Mouse (Mus musculus) kidney, postnatal 25 days (tissue): ENCODE results near the gene Pet100.
"Not testable (repeated sequence)": the region's sequence is repeated elsewhere in the genome, so short reads cannot be mapped to it uniquely, and the experiment has no call there.

Source experiments
- DNase-seq, 2 experiments: peaks; one replicate each; pipeline ENCODE4 v3.0.0; 2021; ENCODE audit warnings: mixed read lengths in 2 of 2

The Pet100 gene

DNA sequence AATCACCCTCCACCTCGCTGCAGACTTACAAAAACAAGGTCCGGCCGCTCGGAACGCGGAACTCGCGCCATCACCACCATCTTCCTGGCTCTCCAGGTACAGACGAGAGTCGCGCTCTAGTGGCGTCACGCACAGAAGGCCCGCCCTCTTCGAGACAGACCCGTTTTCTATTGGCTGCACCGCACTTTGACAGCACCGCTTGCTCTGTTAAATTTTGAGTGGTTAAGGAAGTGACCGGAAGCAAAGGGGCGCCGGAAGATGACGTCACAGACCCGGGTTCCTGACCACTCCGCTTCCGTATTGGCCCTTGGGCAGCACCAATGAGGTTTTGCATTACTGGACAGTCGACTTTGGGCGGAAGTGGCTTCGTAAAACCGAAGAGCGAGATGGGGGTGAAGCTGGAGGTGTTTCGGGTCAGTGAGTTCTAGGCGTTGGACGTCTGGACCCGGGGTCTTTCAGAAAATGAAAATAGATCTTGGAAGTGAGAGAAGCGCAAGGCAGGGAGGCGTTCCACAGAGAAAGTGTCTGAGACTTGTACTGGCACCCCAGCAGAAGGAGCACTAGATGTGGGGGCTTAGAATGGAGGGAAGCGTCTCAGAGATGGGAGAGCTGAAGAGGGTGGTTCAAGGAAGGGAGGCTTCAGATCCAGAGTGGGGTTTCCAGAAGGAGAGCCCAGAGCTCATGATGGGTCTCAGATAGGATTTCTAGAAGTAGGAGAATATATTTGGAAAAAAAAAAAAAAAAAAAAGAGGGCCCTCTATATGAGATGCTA is at the start of gene Pet100, which contains the start of gene Xab2:
TSS of gene Pet100 (plus strand) at position 350 of the 772 bp plus-strand sequence.
TSS of gene Xab2 (minus strand) at position 118 of the 772 bp plus-strand sequence.
- peak; percentile 99 to 100 for DNase-seq

DNA sequence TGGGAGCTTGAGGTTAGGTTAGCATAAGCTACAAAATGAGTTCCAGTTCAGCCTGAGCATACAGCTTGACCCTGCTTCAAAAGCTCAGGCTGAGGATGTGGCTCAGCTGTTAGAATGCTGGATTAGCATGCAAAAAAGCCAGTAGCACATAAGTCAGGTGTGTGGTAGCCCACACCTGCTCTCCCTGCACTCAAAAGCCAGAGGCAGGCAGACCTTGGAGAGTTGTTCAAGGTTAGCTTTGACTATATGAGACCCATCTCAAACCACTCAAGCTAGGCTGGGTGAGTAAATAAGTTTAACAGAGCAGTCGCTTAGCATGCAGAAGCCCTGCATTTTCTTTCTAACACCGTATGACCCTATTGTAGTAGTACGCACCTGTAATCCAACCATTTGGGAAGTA is 46.8 kb upstream of the Pet100 start:
- no peak for DNase-seq

GRCm38 (mm10) chr8:3576211-3576960 is 45.0 kb upstream of the Pet100 start:
- DNase-seq, result no peak

DNA sequence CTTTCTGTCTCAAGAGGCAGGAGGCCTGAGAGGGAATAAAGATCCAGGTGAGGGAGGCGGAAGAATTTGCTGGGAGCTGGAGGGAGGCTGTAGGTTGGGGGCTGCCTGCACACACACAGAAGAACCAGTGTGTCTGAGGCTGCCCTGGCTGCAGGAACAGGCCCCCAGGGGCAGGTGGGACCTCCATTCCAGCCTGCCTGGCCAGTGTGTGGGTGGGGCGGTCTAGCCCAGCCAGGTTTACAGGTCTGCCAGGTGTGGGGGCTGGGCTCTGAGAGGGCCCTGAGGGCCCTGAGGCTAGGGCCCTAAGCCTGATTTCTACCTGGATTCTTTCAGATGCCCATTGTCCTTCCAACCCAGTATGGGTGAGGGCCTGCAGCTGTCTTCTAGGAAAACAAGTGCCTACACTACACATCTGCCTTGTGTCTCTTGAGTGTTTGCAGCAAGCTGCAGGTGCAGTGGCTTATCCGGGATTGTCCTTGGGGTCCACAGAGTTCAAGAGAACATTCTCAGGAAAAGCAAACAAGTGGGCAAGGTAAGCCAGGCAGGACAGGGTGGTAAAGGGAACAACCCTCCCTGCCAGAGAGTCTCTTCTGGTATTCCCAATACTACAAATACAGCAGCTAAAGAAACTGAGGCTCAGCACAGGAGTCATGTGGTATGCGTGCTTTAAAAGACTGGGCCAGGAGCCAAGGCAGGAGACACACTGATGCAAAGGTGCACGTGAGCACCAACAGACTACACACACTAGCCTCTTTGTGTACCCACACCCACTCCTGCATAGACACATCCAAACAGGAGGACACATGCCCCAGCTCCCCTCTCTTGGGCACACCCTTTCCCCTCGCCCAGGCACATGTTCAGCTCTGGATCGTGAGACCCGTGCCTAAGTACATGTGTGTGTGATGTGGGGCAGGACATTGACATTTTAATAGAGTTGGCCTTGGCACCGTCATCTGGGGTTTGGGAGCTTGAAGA is 41.7 kb upstream of the Pet100 start:
- no peak for DNase-seq

GRCm38 (mm10) chr8:3581961-3582360 is 39.4 kb upstream of the Pet100 start:
- DNase-seq, result not testable (repeated sequence)

- DNase-seq, result no peak
Observed at GRCm38 (mm10) chr8:3586452-3586851, 34.9 kb upstream of the Pet100 start.

GRCm38 (mm10) chr8:3586993-3587390 is 34.4 kb upstream of the Pet100 start, which contains the start of gene Camsap3:
TSS of gene Camsap3 (plus strand) at chr8:3587293.
- DNase-seq, result no peak

DNA sequence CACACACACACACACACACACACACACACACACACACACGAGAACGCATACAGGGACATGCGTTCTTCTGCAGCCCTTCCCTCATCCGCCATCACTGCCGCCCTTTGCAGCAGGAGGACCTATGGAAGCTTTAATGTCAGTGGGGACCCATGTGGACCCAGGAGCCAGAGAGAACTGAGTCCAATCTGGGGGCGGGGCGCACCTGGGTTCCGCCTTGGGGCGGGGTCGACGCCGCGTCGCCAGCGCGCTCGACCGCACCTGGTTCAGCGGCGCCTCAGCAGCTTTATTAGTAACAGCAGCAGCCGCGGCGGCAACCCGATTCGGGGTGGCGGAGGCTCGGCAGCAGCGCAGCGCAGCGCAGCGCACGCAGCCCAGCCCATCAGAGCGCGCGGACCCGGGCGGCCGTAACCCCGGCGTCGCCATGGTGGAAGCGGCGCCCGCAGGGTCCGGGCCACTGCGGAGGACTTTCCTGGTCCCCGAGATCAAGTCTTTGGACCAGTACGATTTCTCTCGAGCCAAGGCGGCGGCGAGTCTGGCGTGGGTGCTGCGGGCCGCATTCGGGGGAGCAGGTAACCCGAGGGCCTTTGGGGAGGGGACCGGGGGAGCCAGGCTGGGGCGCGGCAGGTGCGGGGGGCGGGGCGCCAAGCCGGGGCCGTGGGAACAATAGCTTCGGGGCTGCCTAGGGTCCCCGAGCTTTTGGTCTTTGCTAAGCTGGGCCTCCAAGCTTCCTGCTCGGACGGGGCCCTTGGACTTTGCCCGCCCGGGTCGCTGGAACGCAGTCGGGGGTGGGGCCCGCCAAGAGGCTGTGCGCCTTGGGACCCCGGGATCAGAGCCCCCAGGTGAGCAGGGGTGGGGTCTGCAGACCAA is 33.7 kb upstream of the Pet100 start:
- DNase-seq, result peak; percentile 86 to 91

DNA sequence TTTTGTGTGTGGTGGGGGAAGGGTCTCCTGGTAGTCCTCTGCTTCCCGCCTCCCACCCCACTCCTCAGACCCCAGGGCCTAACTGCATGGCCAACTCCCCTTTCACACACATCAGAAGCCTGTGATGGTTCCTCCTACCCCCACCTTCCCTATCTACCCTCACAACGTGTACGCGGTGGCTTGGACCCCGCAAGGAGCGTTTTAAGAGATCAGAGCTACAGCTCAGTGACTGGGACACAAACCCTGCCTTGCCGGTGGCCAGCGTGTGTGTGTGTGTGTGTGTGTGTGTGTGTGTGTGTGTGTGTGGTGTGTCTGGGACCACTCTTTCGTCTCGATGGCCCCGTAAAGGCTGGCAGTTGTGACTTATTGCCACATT is 33.1 kb upstream of the Pet100 start:
- no peak for DNase-seq

GRCm38 (mm10) chr8:3593470-3593869 is 27.9 kb upstream of the Pet100 start:
- peak; percentile 40 to 61 for DNase-seq

DNA sequence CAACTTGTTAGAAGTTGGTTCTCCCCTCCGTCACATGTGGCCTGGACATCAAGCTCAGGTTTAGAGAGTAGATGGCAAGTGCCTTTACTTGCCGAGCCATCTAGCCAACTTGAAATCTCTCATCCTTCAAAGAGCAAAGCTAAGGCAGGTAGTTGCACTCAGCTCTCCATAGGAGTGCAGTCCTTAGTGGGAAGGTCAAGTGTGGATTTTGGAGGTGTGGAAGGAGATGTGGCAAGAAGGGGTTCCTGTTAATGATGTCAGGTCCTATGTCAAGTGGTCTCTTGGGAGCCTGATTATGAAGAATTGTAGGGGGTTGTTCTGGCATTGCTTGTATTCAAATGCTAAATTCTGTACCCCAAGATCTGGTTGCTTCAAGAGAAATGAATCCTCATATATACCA is 26.9 kb upstream of the Pet100 start:
- DNase-seq, result no peak

DNA sequence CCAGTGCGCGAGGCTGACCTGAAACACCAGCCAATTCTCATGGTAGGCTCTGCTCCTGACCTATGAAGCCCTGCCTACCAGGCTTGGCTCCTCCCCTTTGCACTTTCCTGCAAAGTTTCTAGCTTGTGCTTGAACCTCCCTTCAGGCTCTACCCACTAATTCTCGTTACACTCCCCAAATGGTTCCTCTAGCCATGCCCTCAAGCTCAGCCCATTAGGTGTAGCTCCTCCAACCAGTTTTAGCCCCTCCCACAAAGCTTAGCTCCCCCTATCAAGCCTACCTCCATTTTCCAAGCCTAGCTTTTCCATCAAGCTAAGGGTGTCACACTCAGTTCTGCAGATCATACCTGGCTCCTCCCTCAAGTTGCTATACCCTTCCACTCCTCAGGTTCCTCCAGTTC is 23.3 kb upstream of the Pet100 start:
- no peak for DNase-seq

- no peak for DNase-seq
Observed at GRCm38 (mm10) chr8:3599219-3599618, 22.1 kb upstream of the Pet100 start.

DNA sequence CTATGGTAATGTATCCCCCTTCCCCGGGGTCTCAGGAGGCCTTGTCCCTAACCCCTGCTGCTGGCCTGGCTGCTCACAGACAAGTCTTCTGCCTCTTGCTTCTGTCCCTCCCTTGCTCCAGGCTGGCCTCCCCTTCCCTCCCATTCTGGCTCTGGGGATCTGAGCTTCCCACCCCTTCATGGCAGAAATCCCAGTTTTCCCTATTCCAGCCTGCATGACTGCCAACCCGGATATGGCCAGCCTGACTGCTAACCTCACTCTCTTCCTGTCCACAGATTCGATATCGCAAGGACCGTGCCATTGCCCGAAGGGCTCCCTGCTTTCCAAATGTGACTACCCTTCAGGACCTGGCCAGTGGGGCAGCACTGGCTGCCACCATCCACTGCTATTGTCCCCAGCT is 20.9 kb upstream of the Pet100 start:
- peak in 1 of 2 experiments; percentile 50 for DNase-seq

GRCm38 (mm10) chr8:3603439-3603838 is 17.9 kb upstream of the Pet100 start:
- no peak for DNase-seq

DNA sequence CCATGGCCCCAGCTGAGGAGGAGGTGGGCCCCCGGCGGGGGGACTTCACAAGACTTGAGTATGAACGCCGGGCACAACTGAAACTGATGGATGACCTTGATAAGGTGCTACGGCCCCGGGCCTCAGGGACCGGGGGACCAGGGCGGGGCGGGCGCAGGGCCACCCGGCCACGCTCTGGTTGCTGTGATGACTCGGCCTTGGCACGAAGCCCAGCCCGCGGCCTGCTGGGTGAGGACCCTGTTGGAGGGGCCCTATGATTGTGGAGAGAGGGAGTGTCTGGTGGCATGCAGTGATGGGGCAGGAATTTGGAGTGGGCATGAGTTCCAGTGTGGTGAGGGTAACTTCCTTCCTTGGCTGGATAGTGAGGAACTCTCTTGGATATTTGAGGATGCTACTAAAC is 14.8 kb upstream of the Pet100 start:
- peak; percentile 35 to 66 for DNase-seq

GRCm38 (mm10) chr8:3607822-3608221 is 13.5 kb upstream of the Pet100 start:
- no peak for DNase-seq

- DNase-seq, result peak; percentile 56 to 81
Observed at GRCm38 (mm10) chr8:3609046-3609815, 12.1 kb upstream of the Pet100 start.

GRCm38 (mm10) chr8:3609816-3610150 is 11.6 kb upstream of the Pet100 start:
- DNase-seq, result peak; percentile 78 to 93

DNA sequence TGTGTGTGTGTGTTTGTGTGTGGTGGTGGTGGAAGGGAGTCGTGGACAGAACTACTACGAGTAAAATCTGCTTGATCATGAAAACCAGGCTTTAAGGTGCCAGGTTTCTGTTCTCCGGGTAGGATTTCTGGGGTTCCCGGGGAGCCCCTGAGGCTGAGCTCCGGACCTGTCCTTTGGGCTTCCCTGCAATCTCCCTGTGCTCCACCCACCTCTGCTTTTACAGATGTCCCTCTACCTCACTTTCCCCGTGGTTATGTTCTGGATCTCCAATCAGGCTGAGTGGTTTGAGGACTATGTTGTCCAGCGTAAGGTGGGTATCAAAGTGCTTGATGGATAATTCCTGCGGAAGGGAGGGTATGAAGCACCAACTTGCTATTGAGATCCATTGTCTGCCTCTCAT is 771 bp downstream of the Pet100 start:
- no peak for DNase-seq

- DNase-seq, result no peak
Observed at GRCm38 (mm10) chr8:3625445-3625844, 4.1 kb downstream of the Pet100 start, which contains the start of gene Pcp2. TSS of gene Pcp2 (minus strand) at chr8:3625545.
